Comparison of ENCODE assay signal across 17 mouse cellular contexts in genomic region chr10:111787175-111787574, GRCm38 (mm10).
DNase-seq lines count a peak whose midpoint lies in the region; ATAC-seq and TF ChIP-seq lines count a peak whose summit lies in the region.
"Had no signal": no experiment of that assay in that cellular context is flagged by ENCODE, and none has a peak within 500 bp of the region (broad histone marks: within the 10 kb centered on the region; RNA-seq: fewer than 3 reads in every experiment).

No protein-coding gene starts in this region.

- peak overlapping the region; percentile 1; the same call in 1 of the 2 replicates for H3K4me2 ChIP-seq in heart, embryonic 14.5 days (ENCODE audit: low read length)
- no peak overlapping the region for H3K4me2 ChIP-seq in heart, embryonic 12.5 days
- 0 out of 2 replicates have a peak overlapping the region, but pooled peaks have one; percentile 11 for H3K4me2 ChIP-seq in hindbrain, embryonic 14.5 days (replicated peaks)
- peak overlapping the region; percentile 2 for H3K4me2 ChIP-seq in myocyte (ENCODE audit: low read depth)
- H3K4me2 ChIP-seq in stomach, postnatal 0 days (replicated peaks; ENCODE audit: low read depth): no peak overlapping the region
- H3K4me2 ChIP-seq: forebrain, embryonic 13.5 days; liver, embryonic 11.5 days; lung, embryonic 15.5 days had no signal

- H3K79me2 ChIP-seq in myocyte (ENCODE audit: control insufficient read depth, insufficient read depth): no peaks in the 10 kb centered on the region

- H3K36me3 ChIP-seq in heart, embryonic 14.5 days (ENCODE audit: control insufficient read depth, insufficient read depth, low read length): no peaks in the 10 kb centered on the region
- H3K36me3 ChIP-seq in heart, embryonic 12.5 days: no peaks in the 10 kb centered on the region
- H3K36me3 ChIP-seq in hindbrain, embryonic 14.5 days (replicated peaks; ENCODE audit: control insufficient read depth, insufficient read depth): no peaks in the 10 kb centered on the region
- H3K36me3 ChIP-seq in myocyte (ENCODE audit: control insufficient read depth, insufficient read depth): no peaks in the 10 kb centered on the region
- no peaks in the 10 kb centered on the region for H3K36me3 ChIP-seq in stomach, postnatal 0 days (ENCODE audit: control insufficient read depth, insufficient read depth, low read length)
- H3K36me3 ChIP-seq: lung, embryonic 15.5 days had no signal

- H3K4me3 ChIP-seq in heart, embryonic 14.5 days (ENCODE audit: control insufficient read depth in 1 of 2, insufficient read depth in 1 of 2, low read depth in 1 of 2, low read length in 2 of 2): no peak overlapping the region
- no peak overlapping the region for H3K4me3 ChIP-seq in heart, embryonic 12.5 days
- H3K4me3 ChIP-seq in hindbrain, embryonic 14.5 days (replicated peaks; ENCODE audit: low read length): no peak overlapping the region
- no peak overlapping the region for H3K4me3 ChIP-seq in myocyte
- H3K4me3 ChIP-seq in stomach, postnatal 0 days (ENCODE audit: low read depth, low read length): no peak overlapping the region
- H3K4me3 ChIP-seq: forebrain, embryonic 13.5 days; lung, embryonic 15.5 days had no signal

- H3K4me1 ChIP-seq in heart, embryonic 14.5 days (ENCODE audit: control insufficient read depth in 2 of 2, insufficient read depth in 2 of 2, low read length in 2 of 2): peaks cover 2 to 3% of the 10 kb centered on the region in 2 experiments; a peak in 3 of 4 replicates
- no peaks in the 10 kb centered on the region for H3K4me1 ChIP-seq in heart, embryonic 12.5 days (replicated peaks)
- H3K4me1 ChIP-seq in hindbrain, embryonic 14.5 days (replicated peaks; ENCODE audit: control insufficient read depth, insufficient read depth, low read length): no peaks in the 10 kb centered on the region
- no peaks in the 10 kb centered on the region for H3K4me1 ChIP-seq in stomach, postnatal 0 days (replicated peaks; ENCODE audit: control insufficient read depth, insufficient read depth)
- H3K4me1 ChIP-seq: forebrain, embryonic 13.5 days had no signal

- no peak for ATAC-seq in heart, embryonic 14.5 days (ENCODE audit: insufficient number of reproducible peaks, insufficient read depth, low FRiP score, low read depth)
- no peak for ATAC-seq in heart, embryonic 12.5 days (ENCODE audit: insufficient number of reproducible peaks, low FRiP score)
- ATAC-seq in hindbrain, embryonic 14.5 days (ENCODE audit: low FRiP score): peak; percentile 82
- no peak for ATAC-seq in stomach, postnatal 0 days (ENCODE audit: low FRiP score, low TSS enrichment)
- ATAC-seq in megakaryocyte-erythroid progenitor cell, adult 5-6 weeks (replicated peaks; ENCODE audit: low FRiP score, low TSS enrichment, poor library complexity, severe bottlenecking): no peak
- ATAC-seq: activated CD4-positive, CD25-positive, alpha-beta regulatory T cell, adult 4 months; forebrain, embryonic 13.5 days had no signal

- no peak overlapping the region for H3K27ac ChIP-seq in heart, embryonic 14.5 days (replicated peaks in 1 of 2; ENCODE audit: control insufficient read depth in 1 of 2, insufficient read depth in 1 of 2, low read depth in 2 of 2, low read length in 2 of 2)
- H3K27ac ChIP-seq in heart, embryonic 12.5 days (ENCODE audit: poor library complexity, severe bottlenecking): no peak overlapping the region
- H3K27ac ChIP-seq in hindbrain, embryonic 14.5 days: peak overlapping the region; percentile 63
- H3K27ac ChIP-seq in stomach, postnatal 0 days (replicated peaks): no peak overlapping the region
- H3K27ac ChIP-seq: forebrain, embryonic 13.5 days; lung, embryonic 15.5 days had no signal

- no peak for TF ChIP-seq CTCF in brain, embryonic 14.5 days (IDR thresholded peaks at IDR 0.05; ENCODE audit: borderline replicate concordance, extremely low read depth, insufficient read depth, insufficient read length)
- TF ChIP-seq CTCF in stomach, postnatal 0 days (IDR thresholded peaks at IDR 0.05; ENCODE audit: low read depth): no peak

- no peaks in the 10 kb centered on the region for H3K9me3 ChIP-seq in heart, embryonic 14.5 days (ENCODE audit: control insufficient read depth, low read length)
- no peaks in the 10 kb centered on the region for H3K9me3 ChIP-seq in heart, embryonic 12.5 days (replicated peaks)
- H3K9me3 ChIP-seq in hindbrain, embryonic 14.5 days (ENCODE audit: control insufficient read depth, low read length): no peaks in the 10 kb centered on the region
- no peaks in the 10 kb centered on the region for H3K9me3 ChIP-seq in stomach, postnatal 0 days (ENCODE audit: control insufficient read depth, low read length)
- H3K9me3 ChIP-seq: forebrain, embryonic 13.5 days; lung, embryonic 15.5 days had no signal

- no peak overlapping the region for H3K9ac ChIP-seq in heart, embryonic 14.5 days (ENCODE audit: low read length)
- no peak overlapping the region for H3K9ac ChIP-seq in heart, embryonic 12.5 days
- H3K9ac ChIP-seq in hindbrain, embryonic 14.5 days: no peak overlapping the region
- H3K9ac ChIP-seq in stomach, postnatal 0 days (ENCODE audit: low read length): no peak overlapping the region
- H3K9ac ChIP-seq: forebrain, embryonic 13.5 days; lung, embryonic 15.5 days had no signal

- peak; percentile 74 for DNase-seq in brain, embryonic 14.5 days (ENCODE audit: low read depth)
- peak; percentile 34 for DNase-seq in hindbrain, embryonic 14.5 days (ENCODE audit: low spot score)
- DNase-seq in stomach, postnatal 0 days (ENCODE audit: low spot score): no peak
- DNase-seq in gastrocnemius, postnatal 14 days: no peak
- DNase-seq: cerebellum, adult 8-10 months; gastrocnemius, postnatal 10 days; kidney, postnatal 10 days; right cerebral cortex, postnatal 14 days; thymus, adult 18-20 months had no signal

- H3ac ChIP-seq in myocyte (ENCODE audit: control insufficient read depth, insufficient read length): no peak overlapping the region

- no peaks in the 10 kb centered on the region for H3K27me3 ChIP-seq in heart, embryonic 14.5 days (ENCODE audit: control insufficient read depth, insufficient read depth, low read length)
- no peaks in the 10 kb centered on the region for H3K27me3 ChIP-seq in heart, embryonic 12.5 days (replicated peaks)
- no peaks in the 10 kb centered on the region for H3K27me3 ChIP-seq in hindbrain, embryonic 14.5 days (ENCODE audit: control insufficient read depth, insufficient read depth, low read length)
- no peaks in the 10 kb centered on the region for H3K27me3 ChIP-seq in myocyte (ENCODE audit: control insufficient read depth, insufficient read depth, insufficient read length)
- H3K27me3 ChIP-seq in stomach, postnatal 0 days (ENCODE audit: control insufficient read depth, insufficient read depth, low read length): no peaks in the 10 kb centered on the region
- H3K27me3 ChIP-seq: forebrain, embryonic 13.5 days; lung, embryonic 15.5 days had no signal

- WGBS in heart, embryonic 14.5 days: 61% methylated on average over 9 of the region's 9 CpGs
- WGBS in heart, embryonic 12.5 days: 47% methylated on average over 9 of the region's 9 CpGs
- 46% methylated on average over 9 of the region's 9 CpGs for WGBS in hindbrain, embryonic 14.5 days
- 54% methylated on average over 9 of the region's 9 CpGs for WGBS in stomach, postnatal 0 days

- no peak for TF ChIP-seq POLR2A in brain, embryonic 14.5 days (IDR thresholded peaks at IDR 0.05; ENCODE audit: borderline replicate concordance, extremely low read depth, insufficient read depth, insufficient read length, poor library complexity, severe bottlenecking)
- no peak for TF ChIP-seq POLR2A in myocyte (IDR thresholded peaks at IDR 0.05; ENCODE audit: insufficient read length, low read depth)

- TF ChIP-seq EP300 in stomach, postnatal 0 days (optimal IDR thresholded peaks at IDR 0.05): no peak

- intact Hi-C loops in gastrocnemius, postnatal 14 days (cut with DNase I; ENCODE audit: low total_unique reads): no loop called here

TF ChIP-seq in myocyte, 11 proteins besides CTCF, POLR2A, EP300 and RAD21:
- TF ChIP-seq CEBPB (IDR thresholded peaks at IDR 0.05; ENCODE audit: insufficient read depth, poor library complexity, severe bottlenecking) (no peak), MYOD1 (IDR thresholded peaks at IDR 0.05; ENCODE audit: control insufficient read depth in 1 of 3, insufficient read length in 2 of 3, low read depth in 2 of 3) (peak in 2 of 3 experiments; percentile 50 to 57)
TF ChIP-seq in myocyte: peak in this region for 1.

Comparison
In these comparisons a context has a peak if more than half of its experiments do, and no peak if none do; other contexts are left out.
1. H3K4me2 ChIP-seq: peak in heart, embryonic 14.5 days (single experiment), hindbrain, embryonic 14.5 days (single experiment) and myocyte (single experiment); none in heart, embryonic 12.5 days (single experiment) and stomach, postnatal 0 days (single experiment).
2. DNase-seq: peak in brain, embryonic 14.5 days (single experiment) and hindbrain, embryonic 14.5 days (single experiment); none in stomach, postnatal 0 days (single experiment) and gastrocnemius, postnatal 14 days (single experiment).